Comparison of ENCODE assay signal across 24 mouse cellular contexts in the genomic region with DNA sequence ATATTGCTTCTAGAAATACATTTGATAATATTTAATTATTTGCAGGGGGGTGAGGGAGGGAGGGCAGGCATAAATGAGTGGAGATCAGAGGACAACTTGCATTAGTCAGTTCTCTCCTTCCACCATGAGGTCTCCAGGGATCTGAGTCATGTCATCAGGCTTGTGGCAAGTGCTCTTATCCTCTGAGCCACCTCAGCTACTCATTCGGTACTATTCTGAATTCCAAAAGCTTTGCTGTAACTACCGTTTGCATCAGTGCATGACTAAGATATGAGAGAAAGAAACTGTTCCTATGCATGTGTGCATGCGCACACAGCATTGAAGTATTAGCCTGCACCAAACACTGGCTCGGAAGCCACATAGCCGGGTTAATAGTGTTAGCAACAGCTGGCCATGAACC. TPM values are rescaled to one million over a fixed set of nuclear protein-coding genes. Genes with fewer than 3 reads are reported as not detected.
DNase-seq lines count a peak whose midpoint lies in the region; ATAC-seq and TF ChIP-seq lines count a peak whose summit lies in the region.
"Had no signal": no experiment of that assay in that cellular context is flagged by ENCODE, and none has a peak within 500 bp of the region (broad histone marks: within the 10 kb centered on the region; RNA-seq: fewer than 3 reads in every experiment).

No protein-coding gene starts in this region.

- ATAC-seq in midbrain, embryonic 11.5 days (ENCODE audit: low FRiP score): no peak
- ATAC-seq: forebrain, embryonic 15.5 days; intestine, embryonic 16.5 days had no signal

- no peaks in the 10 kb centered on the region for H3K27me3 ChIP-seq in kidney, adult 2 months (replicated peaks; ENCODE audit: control insufficient read depth, insufficient read depth, low read length)
- H3K27me3 ChIP-seq in C2C12 (ENCODE audit: control insufficient read depth, insufficient read depth, insufficient read length): no peaks in the 10 kb centered on the region
- no peaks in the 10 kb centered on the region for H3K27me3 ChIP-seq in midbrain, embryonic 11.5 days (ENCODE audit: control insufficient read depth, insufficient read depth, low read length)
- H3K27me3 ChIP-seq: embryonic facial prominence, embryonic 15.5 days; forebrain, embryonic 15.5 days; heart, embryonic 12.5 days; hindbrain, embryonic 15.5 days had no signal

- H3K27ac ChIP-seq in kidney, adult 2 months (ENCODE audit: insufficient read depth, low read depth, low read length): peak overlapping the region; percentile 6; the same call in 1 of the 2 replicates
- no peak overlapping the region for H3K27ac ChIP-seq in midbrain, embryonic 11.5 days (ENCODE audit: low read depth, low read length)
- H3K27ac ChIP-seq: embryonic facial prominence, embryonic 15.5 days; forebrain, embryonic 15.5 days; heart, adult 2 months; hindbrain, embryonic 15.5 days had no signal

- H3K79me3 ChIP-seq in C2C12 (ENCODE audit: low read depth): no peaks in the 10 kb centered on the region

- 44% methylated on average over 5 of the region's 5 CpGs for WGBS in kidney, adult 2 months
- 89% methylated on average over 5 of the region's 5 CpGs for WGBS in midbrain, embryonic 11.5 days

- no peak overlapping the region for H3K4me2 ChIP-seq in midbrain, embryonic 11.5 days
- H3K4me2 ChIP-seq: embryonic facial prominence, embryonic 15.5 days; forebrain, embryonic 15.5 days; heart, embryonic 12.5 days; hindbrain, embryonic 15.5 days had no signal

- no peak for TF ChIP-seq CTCF in kidney, adult 2 months (conservative IDR thresholded peaks at IDR 0.05; ENCODE audit: insufficient read depth, insufficient read length, low read depth, low read length)
- TF ChIP-seq CTCF in C2C12 (IDR thresholded peaks at IDR 0.05; ENCODE audit: control insufficient read depth, insufficient read depth, insufficient read length): no peak

- no peaks in the 10 kb centered on the region for H3K79me2 ChIP-seq in C2C12 (ENCODE audit: control insufficient read depth, insufficient read depth)

- peaks cover 18% of the 10 kb centered on the region for H3K4me1 ChIP-seq in kidney, adult 2 months (ENCODE audit: control insufficient read depth, insufficient read depth, low read length)
- H3K4me1 ChIP-seq in midbrain, embryonic 11.5 days (ENCODE audit: control insufficient read depth, insufficient read depth, low read length): no peaks in the 10 kb centered on the region
- H3K4me1 ChIP-seq: embryonic facial prominence, embryonic 15.5 days had no signal

- H3K9me3 ChIP-seq in midbrain, embryonic 11.5 days (ENCODE audit: control insufficient read depth, low read length): no peaks in the 10 kb centered on the region
- H3K9me3 ChIP-seq: embryonic facial prominence, embryonic 15.5 days; forebrain, embryonic 15.5 days; G1E; hindbrain, embryonic 15.5 days had no signal

- no peak for TF ChIP-seq POLR2A in kidney, adult 2 months (IDR thresholded peaks at IDR 0.05; ENCODE audit: low read depth, low read length)

- H3ac ChIP-seq in C2C12 (ENCODE audit: control insufficient read depth, insufficient read length, low read depth): no peak overlapping the region

- no peak for DNase-seq in kidney, adult 2 months
- no peak for DNase-seq in kidney, postnatal 14 days
- DNase-seq in 3T3-L1 (ENCODE audit: low read depth, low spot score) (peak; percentile 91), adipocyte (ENCODE audit: low spot score) (peak; percentile 39)
- DNase-seq in thymus, adult 18-20 months: no peak
- no peak for DNase-seq in midbrain, embryonic 11.5 days (ENCODE audit: low spot score, missing footprints)
- DNase-seq in urinary bladder, adult 18-20 months (ENCODE audit: low spot score in 2 of 2): no peak
- DNase-seq: cerebellum, adult 11 months; cerebellum, adult 8-10 months; cerebellum, postnatal 14 days; embryo, embryonic 11 days; gastrocnemius, postnatal 10 days; heart, adult 2 months; heart, postnatal 36 days had no signal

- no peak overlapping the region for H3K4me3 ChIP-seq in kidney, adult 2 months (ENCODE audit: insufficient read depth, low read depth, low read length)
- H3K4me3 ChIP-seq in C2C12 (ENCODE audit: insufficient read depth, poor library complexity, severe bottlenecking): no peak overlapping the region
- H3K4me3 ChIP-seq in midbrain, embryonic 11.5 days (ENCODE audit: low read depth, low read length): no peak overlapping the region
- H3K4me3 ChIP-seq: embryonic facial prominence, embryonic 15.5 days; erythroblast, embryonic 14.5 days; forebrain, embryonic 15.5 days; heart, adult 2 months; heart, embryonic 12.5 days; hindbrain, embryonic 15.5 days had no signal

- no peak overlapping the region for H3K9ac ChIP-seq in midbrain, embryonic 11.5 days (ENCODE audit: low read length)
- H3K9ac ChIP-seq: embryonic facial prominence, embryonic 15.5 days; forebrain, embryonic 15.5 days; heart, embryonic 12.5 days; hindbrain, embryonic 15.5 days had no signal

- H3K36me3 ChIP-seq in kidney, adult 2 months (ENCODE audit: control insufficient read depth, insufficient read depth, low read length): no peaks in the 10 kb centered on the region
- H3K36me3 ChIP-seq in C2C12 (ENCODE audit: control insufficient read depth, insufficient read depth): no peaks in the 10 kb centered on the region
- H3K36me3 ChIP-seq in midbrain, embryonic 11.5 days (ENCODE audit: control insufficient read depth, insufficient read depth, low read length): no peaks in the 10 kb centered on the region
- H3K36me3 ChIP-seq: embryonic facial prominence, embryonic 15.5 days; forebrain, embryonic 15.5 days; G1E; heart, embryonic 12.5 days; hindbrain, embryonic 15.5 days had no signal

TF ChIP-seq in C2C12, 6 proteins besides CTCF, POLR2A, EP300 and RAD21:
- peak; percentile 60 for TF ChIP-seq FOSL1 (IDR thresholded peaks at IDR 0.05; ENCODE audit: insufficient read depth, low read length, poor library complexity, severe bottlenecking)
- peak; percentile 49 for TF ChIP-seq MAX (IDR thresholded peaks at IDR 0.05)
- peak; percentile 58 for TF ChIP-seq CEBPB (IDR thresholded peaks at IDR 0.05; ENCODE audit: low read depth)
- no peak for TF ChIP-seq USF1 (IDR thresholded peaks at IDR 0.05; ENCODE audit: low read depth)
- no peak for TF ChIP-seq MYOG (IDR thresholded peaks at IDR 0.05; ENCODE audit: control insufficient read depth, extremely low read depth, insufficient read length)
- peak; percentile 36 for TF ChIP-seq MYOD1 (IDR thresholded peaks at IDR 0.05; ENCODE audit: control insufficient read depth, insufficient read length, low read depth)

RNA-seq across cellular contexts. Expression of gene 9130230L23Rik, which starts 54.8 kb away (rescaled TPM):
- polyA plus RNA-seq in kidney, adult 2 months (2012; rRNA removed): 0.22 and 0.26 TPM in 2 replicates
- polyA plus RNA-seq in C2C12 (2012; fragmentation: generic; extraction: Trizol): not detected
- polyA plus RNA-seq in midbrain, embryonic 11.5 days (2014; fragmentation: Nextera tagmentation; extraction: Ambion mirVana): not detected in 2 replicates
- polyA plus RNA-seq: embryonic facial prominence, embryonic 11.5 days; erythroblast, embryonic 14.5 days; frontal cortex, adult 2 months; G1E; hindbrain, embryonic 15.5 days had no signal

Comparison
In these comparisons a context has a peak if more than half of its experiments do, and no peak if none do; other contexts are left out.
1. DNase-seq: peak in 3T3-L1 (single experiment) and adipocyte (single experiment); none in kidney, adult 2 months (single experiment), kidney, postnatal 14 days (single experiment), thymus, adult 18-20 months (0 of 2), midbrain, embryonic 11.5 days (single experiment) and urinary bladder, adult 18-20 months (0 of 2).